Mouse (Mus musculus) megakaryocyte, embryonic 14.5 days (primary cell): Measurements from ENCODE around the gene Cep41.

ENCODE experiments used
- FLI1 ChIP-seq: IDR thresholded peaks from 2 replicates; pipeline ENCODE4 v1.6.1; 2012; ENCODE audit warnings: low read length, inconsistent platforms, mixed read lengths
- GATA1 ChIP-seq: IDR thresholded peaks from 3 replicates; pipeline ENCODE4 v1.6.1; 2012; ENCODE audit warnings: mixed read lengths, low read length, inconsistent platforms, borderline replicate concordance

- TF ChIP-seq GATA1, result no peak
- no peak for TF ChIP-seq FLI1
Observed at GRCm38 (mm10) chr6:30673764-30674561, 19.6 kb downstream of the Cep41 start.
